Mouse (Mus musculus) right cerebral cortex, adult 18-20 months (tissue): ENCODE results near the gene Wrb.

Source experiments
- DNase-seq: peaks from one replicate; pipeline ENCODE4 v3.0.0; 2022; ENCODE audit warnings: mixed read lengths

Gene Wrb

DNA sequence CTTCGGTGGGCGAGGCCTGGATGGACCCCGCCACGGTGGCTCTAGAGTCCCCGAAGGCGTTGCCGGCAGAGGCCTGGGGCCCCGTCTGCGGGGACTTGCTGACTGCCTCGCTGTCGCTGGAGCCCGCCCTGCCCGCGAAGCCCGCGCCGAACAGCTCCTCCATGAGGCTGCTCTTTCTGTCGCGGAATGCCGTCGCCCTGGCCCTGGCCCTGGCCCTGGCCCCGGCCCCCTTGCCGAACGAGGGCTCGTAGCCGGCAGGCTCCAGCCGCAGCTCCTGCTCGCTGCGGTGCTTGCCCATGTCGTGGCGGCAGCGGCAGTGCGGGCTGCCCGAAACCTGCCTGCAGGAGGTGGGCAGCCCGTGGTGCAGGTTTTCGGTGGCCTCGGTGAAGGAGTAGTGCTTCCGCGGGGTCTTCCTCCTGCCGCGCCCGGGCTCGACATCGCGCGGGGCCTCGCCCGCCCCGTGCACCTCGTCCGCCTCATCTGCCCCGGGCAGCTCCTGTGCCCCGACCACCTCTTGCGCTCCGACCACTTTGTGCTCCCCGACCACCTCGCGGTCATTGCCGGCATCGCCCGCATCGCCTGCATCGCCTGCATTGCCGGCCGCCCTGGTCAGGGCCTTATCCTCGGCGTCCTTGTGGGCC, 14.0 kb downstream of the Wrb start:
- DNase-seq: peak; percentile 28

DNA sequence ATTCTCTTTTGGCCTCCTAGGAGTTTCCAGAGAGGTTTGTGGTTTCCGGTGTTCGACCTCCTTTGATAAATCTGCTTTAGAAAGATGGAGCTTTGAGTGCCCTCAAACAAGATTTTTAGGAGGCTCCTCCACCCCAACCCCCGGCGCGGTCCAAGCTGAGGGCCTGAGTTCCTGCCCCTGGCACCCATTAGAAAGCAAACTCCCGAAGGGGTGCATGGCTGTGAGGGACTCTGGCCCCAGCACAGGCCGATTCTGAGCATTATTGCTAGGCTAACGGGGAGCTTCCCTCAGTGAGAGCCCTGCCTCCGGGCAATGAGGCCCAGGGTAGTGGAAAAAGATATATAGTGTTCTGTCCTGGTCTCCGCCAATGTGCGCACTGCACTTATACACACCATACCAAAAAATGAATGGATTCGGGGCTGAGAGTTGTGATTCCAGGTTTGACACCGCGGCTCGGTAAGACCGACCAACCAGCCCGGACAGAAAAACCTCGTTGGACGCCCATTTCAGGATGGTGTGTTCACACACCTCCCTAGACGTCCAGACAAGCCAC, 14.7 kb downstream of the Wrb start:
- DNase-seq: no peak

DNA sequence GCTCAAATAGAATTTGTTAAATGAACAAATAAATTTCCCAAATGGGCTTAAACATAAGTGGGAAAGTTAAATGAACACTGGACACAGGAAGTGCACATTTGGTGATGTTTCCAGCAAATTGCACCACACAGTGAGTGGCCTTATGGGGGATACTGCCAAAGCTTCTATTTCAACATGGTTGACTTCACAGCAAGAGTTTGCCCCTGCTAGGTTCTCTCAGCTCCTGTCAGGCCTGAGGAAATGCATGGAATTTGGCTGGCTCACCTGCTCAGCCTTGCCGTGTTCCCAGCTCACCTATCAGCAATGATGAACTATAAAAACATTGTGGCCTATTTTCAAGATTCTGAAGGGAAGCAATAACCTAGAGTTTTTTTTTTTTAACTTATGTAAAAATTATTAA, 15.7 kb downstream of the Wrb start:
- DNase-seq: no peak

DNA sequence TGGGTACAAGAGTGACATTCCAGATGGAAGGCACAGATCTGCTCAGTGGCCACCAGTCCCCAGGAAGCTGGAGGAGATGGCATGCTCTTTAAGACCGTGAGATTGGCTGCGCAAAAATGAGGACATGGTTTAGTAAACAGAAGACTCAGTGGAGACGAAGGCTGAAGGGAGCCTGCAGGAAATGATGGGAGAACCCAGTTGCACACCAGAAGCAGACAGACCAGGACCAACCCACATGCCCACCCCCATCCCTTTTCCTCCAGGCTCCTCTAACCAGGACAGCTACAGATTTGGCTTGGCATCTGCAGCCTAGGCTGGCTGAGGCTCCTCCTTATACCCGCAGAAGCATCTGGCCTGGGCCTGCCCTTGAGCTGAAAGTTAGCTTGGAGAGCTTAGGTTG, 16.1 kb downstream of the Wrb start:
- DNase-seq: no peak

DNA sequence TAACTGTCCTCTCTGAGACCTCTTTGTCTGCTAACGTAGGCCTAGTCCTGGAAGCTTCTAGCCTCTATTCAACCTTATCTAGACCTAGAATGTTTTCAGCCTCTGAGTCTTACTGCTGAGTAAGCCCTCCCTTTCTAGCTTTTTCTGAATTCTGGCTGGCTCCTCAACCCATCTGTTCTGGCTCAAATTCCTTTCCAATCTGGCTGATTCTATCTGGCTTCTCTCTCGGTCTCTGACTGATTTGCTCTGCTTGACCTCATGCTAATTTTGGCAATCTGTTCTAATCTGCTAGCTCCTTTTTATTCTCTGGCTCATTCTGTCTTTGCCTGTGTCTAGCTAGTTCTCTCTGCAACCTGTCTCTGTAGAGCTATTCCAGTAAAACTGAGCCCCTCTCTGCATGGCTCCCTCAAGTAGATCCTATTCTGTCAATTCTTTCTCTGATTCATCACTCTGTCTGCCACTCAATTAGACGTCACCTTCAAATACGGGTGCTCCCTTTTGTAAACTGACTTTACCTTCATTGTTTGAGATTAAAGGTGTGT, 20.6 kb downstream of the Wrb start:
- no peak for DNase-seq

DNA sequence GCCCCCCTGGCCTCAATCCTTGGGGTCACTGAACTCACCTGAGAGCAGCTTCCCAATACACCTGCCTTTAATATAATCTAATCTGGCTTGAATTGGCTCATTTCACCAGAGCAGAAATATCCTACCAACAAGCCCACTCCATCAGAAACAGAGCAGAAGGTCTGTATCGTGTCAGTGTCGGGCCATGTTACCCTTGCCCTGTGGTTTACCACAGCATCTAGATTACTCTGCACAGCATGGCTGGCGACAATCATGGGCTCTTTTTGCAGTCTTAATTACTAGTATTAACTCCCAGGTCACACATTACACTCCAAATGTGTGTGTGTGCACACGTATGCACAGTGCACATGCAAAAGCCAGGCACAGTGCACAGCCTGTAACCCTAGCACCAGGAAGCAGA, 23.6 kb downstream of the Wrb start:
- DNase-seq: no peak

DNA sequence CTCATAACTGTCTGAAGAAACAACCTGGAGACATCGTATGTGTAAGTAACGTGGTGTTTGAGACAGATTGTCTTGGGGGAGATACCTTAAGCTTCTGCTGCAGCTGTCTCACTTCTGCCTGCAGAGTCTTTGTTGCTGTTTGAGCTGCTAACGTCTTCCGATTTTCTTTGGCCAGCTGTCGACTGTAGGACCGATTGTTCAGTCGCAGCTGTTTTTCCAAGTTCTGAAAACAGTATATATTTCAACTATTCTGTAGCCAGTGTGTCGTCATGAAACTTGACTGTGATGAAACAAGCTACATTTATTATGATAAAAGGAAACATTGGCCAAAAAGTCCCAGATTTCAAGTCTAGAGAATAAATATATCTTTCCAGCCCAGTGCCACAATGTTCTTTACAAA, 28.4 kb downstream of the Wrb start:
- DNase-seq: no peak

DNA sequence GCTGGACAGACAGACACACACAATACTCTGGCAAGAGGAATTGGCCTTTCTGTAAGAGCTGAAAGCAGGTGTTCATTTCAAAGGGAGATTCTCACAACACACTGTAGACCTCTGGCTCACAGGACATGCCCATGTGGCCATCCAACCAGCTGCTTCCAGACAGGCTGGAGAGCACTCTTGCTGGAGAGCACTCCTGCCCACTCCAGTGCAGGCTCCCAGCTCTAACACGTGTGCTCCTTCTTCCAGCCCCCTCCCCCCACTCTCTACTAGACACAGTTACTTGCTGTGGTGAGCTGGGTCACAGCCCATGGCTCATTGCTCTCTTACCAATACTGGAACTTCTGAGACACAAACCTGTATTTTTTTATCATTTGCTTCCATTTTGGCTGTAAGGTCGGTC, 30.2 kb downstream of the Wrb start:
- DNase-seq: no peak

DNA sequence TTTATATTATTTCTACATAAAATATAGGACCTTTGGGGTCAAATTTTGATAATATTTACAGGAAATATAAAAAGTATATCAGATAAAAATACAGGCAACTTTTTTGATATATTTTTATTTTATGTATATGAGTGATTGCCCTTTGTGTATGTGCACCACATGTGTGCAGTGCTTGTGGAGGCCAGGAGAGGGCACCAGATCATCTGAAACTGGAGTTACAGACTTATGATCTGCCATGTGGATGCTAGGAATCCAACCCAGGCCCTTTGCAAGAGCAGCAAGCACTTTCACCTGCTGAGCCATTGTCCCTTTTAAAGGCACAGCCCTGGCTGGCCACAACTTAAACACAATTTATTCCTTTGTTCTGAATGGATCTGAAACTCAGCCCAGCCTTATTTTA, 33.9 kb downstream of the Wrb start:
- no peak for DNase-seq

DNA sequence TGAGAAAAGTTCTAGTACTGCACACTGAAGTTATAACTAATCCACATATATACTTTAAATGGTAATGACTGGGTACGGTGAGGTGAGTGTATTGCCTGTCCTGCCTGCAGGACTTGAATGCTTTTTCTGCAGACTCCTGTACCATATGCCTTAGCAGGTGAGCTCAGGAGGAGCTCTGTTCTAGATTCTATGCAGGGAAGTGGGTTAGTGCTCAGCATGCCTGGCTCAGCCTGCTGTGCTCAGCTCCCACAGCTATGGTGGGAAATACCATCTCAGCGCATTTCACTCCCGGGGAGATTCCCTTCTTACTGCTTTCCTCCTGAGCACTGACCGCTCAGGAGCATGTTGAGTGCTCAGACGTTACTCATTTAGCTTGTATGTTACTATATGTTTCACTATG, 42.4 kb downstream of the Wrb start:
- DNase-seq: no peak

DNA sequence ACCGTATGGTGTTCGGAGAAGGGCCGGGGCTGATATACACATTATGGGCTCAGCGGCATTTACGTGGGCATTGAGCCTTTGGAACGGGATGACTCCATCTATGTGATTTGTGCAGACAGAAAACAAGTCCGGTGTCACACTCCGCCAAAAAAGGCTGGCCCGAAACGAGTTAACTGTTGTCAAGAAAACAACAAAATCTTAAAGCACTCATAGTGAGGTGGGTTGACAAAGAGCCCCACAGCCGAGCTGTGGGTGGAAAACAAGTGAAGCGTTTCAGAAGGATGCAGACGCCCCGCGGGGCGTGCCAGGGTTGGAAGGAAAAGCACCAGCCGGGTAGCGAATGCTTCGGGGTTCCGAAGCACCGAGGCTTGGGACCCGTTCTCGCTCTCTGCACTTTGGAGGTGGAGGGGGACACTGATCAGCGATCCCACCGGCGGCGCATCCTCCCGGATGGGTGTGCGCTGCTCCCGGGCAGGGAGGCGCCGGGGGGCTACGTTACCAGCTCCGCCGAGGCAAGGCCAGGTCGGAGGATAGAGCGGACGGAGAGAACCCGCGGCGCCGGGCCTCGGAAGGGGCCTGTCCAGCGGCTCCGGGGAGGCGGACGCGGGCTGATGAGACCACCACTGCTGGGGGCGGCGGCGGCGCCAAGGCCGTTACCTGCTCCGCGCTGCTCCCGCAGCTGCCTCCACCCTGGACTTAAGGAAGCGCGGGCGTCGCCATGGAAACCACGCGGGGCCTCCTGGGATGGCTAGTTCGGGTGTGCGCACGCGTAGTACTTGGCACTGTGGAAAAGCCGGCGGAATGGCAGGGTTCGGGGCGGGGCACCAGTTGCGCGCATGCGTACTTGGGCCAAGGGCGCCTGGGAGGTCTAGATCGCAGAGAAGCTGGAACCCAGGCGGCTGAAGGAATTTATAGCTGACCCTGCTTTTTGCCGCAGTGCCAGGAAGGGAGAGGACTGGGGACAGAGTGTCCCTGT, 46.6 kb downstream of the Wrb start, which contains the start of gene Lca5l:
Gene Lca5l, minus strand, starts transcription at position 741 of the 976 bp plus-strand sequence.
- DNase-seq: peak; percentile 99

DNA sequence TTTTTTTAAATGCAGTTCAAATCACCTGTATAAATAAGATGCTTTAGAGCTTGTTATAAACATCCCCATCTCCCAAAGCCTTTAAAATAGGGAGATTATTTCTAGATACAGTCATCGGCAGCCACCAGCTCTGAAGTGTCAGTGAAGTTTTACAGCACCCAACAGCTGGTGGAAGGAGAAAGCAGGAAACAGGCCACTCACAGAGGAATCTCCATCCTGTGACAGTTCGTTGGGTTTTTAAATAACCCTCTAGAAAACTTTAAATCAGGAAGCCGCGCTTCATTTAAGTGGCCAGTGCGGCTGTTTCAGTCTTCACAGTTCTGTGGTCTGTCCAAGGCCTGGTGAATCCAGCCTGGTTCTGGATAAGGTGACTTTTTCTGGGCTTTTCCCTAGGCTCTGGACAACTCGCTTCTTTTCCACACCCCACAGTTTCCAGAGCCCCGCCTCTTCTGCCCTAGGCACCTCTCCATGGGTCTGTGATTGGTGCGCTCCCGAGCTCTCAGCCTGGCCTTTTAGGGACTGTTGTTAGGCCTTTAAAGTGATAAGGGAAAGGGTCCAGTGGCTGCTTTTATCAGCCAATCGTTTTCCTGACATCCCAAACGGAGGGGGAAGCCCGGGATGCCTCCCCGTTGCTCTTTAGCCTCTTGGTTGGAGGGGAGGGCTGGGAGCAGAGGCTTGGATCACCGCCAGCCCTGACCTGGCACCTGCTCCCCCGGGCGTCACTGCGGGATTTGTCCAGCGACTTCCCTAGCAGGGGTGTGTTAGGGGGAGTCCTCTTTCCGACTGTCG, 54.9 kb downstream of the Wrb start, which contains the start of gene Sh3bgr:
Gene Sh3bgr, plus strand, starts transcription at position 538 of the 789 bp plus-strand sequence.
- no peak for DNase-seq

DNA sequence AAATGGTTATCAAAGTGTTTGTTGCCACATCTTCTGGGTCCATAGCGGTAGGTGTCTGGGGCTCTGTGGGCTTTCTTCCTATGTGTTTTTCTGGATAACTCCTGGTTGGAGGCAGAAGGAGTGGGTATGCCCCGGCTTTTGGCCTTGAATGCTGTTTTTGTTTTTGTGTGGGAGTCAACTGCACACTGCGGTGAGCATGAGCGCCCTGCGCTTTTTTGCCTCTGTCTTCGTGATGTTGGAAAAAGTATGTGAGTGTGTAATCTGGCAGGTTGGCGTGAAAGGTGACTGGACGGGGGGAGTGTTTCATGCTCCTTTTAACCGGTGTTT, 55.5 kb downstream of the Wrb start:
- DNase-seq: no peak

DNA sequence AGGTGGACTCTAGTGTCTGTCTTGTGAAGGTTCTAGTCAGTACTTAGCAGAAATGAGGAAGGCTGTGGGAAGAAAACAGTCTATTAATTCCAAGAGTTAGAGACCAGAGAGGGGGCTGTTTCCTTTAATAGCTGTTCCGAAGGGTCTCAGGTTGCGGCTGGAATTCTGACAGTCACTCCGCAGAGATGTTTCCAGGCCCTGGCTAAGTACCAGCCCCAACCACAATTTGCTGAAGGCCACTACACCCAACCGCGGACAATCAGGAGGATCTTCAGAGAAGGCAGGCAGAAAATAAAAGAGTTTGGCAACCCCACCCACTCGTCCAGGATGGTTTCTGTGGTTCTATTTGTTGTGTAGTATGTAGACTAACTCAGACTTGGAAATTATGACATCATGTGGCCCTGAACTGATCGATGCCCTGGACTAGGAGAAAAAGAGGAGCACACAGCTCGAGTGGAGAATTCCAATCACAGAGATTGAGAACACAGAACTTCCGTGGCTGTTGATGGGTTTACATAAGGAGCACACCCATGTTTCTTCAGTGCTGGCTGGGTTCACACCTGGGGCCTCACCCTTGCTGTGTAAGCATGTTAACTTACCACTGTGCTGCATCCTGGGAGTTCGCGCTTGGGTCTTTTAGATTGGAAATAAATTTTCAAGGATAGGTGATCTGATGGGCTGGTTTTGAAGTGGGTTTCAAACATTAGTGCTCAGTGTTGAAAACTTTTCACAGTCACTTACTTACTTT, 56.5 kb downstream of the Wrb start:
- no peak for DNase-seq
